Mouse (Mus musculus) olfactory bulb, adult 2 months (tissue): Measurements from ENCODE around the gene Afmid.

Source experiments
- CTCF ChIP-seq: fragments of 200-500 bp; IDR thresholded peaks from 2 replicates; pipeline ENCODE4 v1.5.1; 2012; ENCODE audit warnings: low read depth, mild to moderate bottlenecking, low read length, moderate library complexity; ENCODE audit not compliant: insufficient read depth
- POLR2A ChIP-seq: fragments of 200-500 bp; IDR thresholded peaks from 2 replicates; pipeline ENCODE4 v1.6.1; 2012; ENCODE audit warnings: mild to moderate bottlenecking, low read depth, low read length, moderate library complexity; ENCODE audit not compliant: insufficient read depth

DNA sequence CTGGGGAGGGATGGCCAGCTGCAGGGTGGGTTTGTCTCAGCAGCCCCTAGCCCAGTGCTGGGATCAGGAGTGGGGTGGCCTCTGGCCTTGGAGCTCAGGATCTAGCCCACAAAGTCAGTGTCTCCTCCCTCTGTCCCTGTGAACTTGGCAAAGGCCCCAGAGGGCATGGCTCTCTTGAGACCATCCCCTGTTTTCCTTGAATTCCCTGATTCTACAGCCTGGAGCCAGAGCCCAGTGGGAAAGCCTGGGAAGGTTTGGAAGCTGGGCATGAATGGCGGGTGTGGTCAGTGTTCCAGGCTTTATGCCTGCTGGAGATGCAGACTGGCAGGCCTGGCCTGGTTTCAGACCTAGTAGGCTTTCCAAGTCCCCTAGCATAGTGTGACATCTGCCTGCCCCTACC lies 56.5 kb downstream of the Afmid start:
- TF ChIP-seq CTCF (no peak), POLR2A (no peak)
